Mouse (Mus musculus) midbrain, postnatal 0 days (tissue): ENCODE data around the gene Cyp26b1. TPM values are rescaled to one million over a fixed set of nuclear protein-coding genes. Genes with fewer than 3 reads are reported as not detected.

Experiments
- ATAC-seq: fragments of 200-750 bp; cut with Nextera tagmentation; 2 replicates; pipeline ENCODE4 v1.8.0; 2017; ENCODE audit warnings: moderate number of reproducible peaks, mild to moderate bottlenecking, moderate TSS enrichment, moderate library complexity; ENCODE audit not compliant: low FRiP score
- DNase-seq: peaks from one replicate; pipeline ENCODE4 v3.0.0-alpha.2; 2015; ENCODE audit warnings: low spot score
- H3K27ac ChIP-seq: fragments of 300-500 bp; sonication (generic); 2 replicates; pipeline ENCODE4 v1.5.1; 2014; ENCODE audit warnings: low read depth, mild to moderate bottlenecking, low read length, mixed read lengths
- H3K27me3 ChIP-seq: fragments of 300-500 bp; sonication (generic); 2 replicates; pipeline ENCODE4 v1.6.1; 2014; ENCODE audit warnings: low read length, control low read depth, mixed read lengths; ENCODE audit not compliant: insufficient read depth
- H3K36me3 ChIP-seq: fragments of 300-500 bp; sonication (generic); 2 replicates; pipeline ENCODE4 v1.6.1; 2014; ENCODE audit warnings: low read length, control low read depth, mixed read lengths; ENCODE audit not compliant: insufficient read depth
- H3K4me1 ChIP-seq: fragments of 300-500 bp; sonication (generic); 2 replicates; pipeline ENCODE4 v1.6.1; 2014; ENCODE audit warnings: mild to moderate bottlenecking, control low read depth, antibody characterized with exemption, low read length, mixed read lengths; ENCODE audit not compliant: insufficient read depth
- H3K4me2 ChIP-seq: fragments of 300-500 bp; sonication (generic); 2 replicates; pipeline ENCODE4 v1.6.1; 2014; ENCODE audit warnings: low read depth, mild to moderate bottlenecking, low read length, mixed read lengths; ENCODE audit not compliant: poor library complexity, severe bottlenecking
- H3K4me3 ChIP-seq: fragments of 300-500 bp; sonication (generic); 2 replicates; pipeline ENCODE4 v1.5.1; 2014; ENCODE audit warnings: low read depth, mild to moderate bottlenecking, low read length, moderate library complexity
- H3K9ac ChIP-seq: fragments of 300-500 bp; sonication (generic); replicated peaks from 2 replicates; pipeline ENCODE4 v1.6.1; 2014; ENCODE audit warnings: mild to moderate bottlenecking, low read length, moderate library complexity, mixed read lengths; ENCODE audit not compliant: poor library complexity, severe bottlenecking
- H3K9me3 ChIP-seq: fragments of 300-500 bp; sonication (generic); 2 replicates; pipeline ENCODE4 v1.6.1; 2016; ENCODE audit warnings: low read length, control low read depth
- CTCF ChIP-seq: IDR thresholded peaks from 2 replicates; pipeline ENCODE4 v1.5.1; 2016; ENCODE audit warnings: antibody characterized with exemption, mild to moderate bottlenecking
- WGBS: fragments of 180-500 bp; shearing (Covaris S2); extraction: QIAGEN DNeasy Blood & Tissue Kit; methylation state at CpG from one replicate; pipeline ENCODE4 v1.1.7; 2014; 5-methylcytosine and 5-hydroxymethylcytosine counted together
- polyA plus RNA-seq: library from polyadenylated mRNA; unstranded; fragments of >200 nt; fragmentation: Nextera tagmentation; extraction: Ambion mirVana; gene quantifications from 2 replicates; pipeline ENCODE4 v1.2.1, GENCODE M21; 2015
- total RNA-seq: library from RNA; depleted of rRNA; stranded (reverse); fragments of >200 nt; gene quantifications from 2 replicates; pipeline ENCODE4 v1.2.3, GENCODE M21; 2014

Gene Cyp26b1
- total and polyA plus RNA-seq, 2 experiments from 2014 or later: 6.4 to 36.7 TPM

- ATAC-seq: no peak
- no peak overlapping the region for H3K4me3 ChIP-seq
- H3K4me1 ChIP-seq: no peaks in the 10 kb centered on the region
- no peak for TF ChIP-seq CTCF
- no peaks in the 10 kb centered on the region for H3K27me3 ChIP-seq
- H3K9me3 ChIP-seq: no peaks in the 10 kb centered on the region
- no peak overlapping the region for H3K4me2 ChIP-seq
- no peak overlapping the region for H3K27ac ChIP-seq
- WGBS: 85% methylated on average over 7 of the region's 7 CpGs
- no peak for DNase-seq
- no peaks in the 10 kb centered on the region for H3K36me3 ChIP-seq
- H3K9ac ChIP-seq: no peak overlapping the region
These were observed 68.7 kb downstream of the Cyp26b1 start for GRCm38 (mm10) chr6:84524901-84525601.
